Mouse (Mus musculus) testis, adult 2 months (tissue): ENCODE measurements around the gene Pnkp. TPM values are rescaled to one million over a fixed set of nuclear protein-coding genes. Genes with fewer than 3 reads are reported as not detected.

Source experiments
- H3K27ac ChIP-seq: fragments of 200-500 bp; 2 replicates; pipeline ENCODE4 v1.5.1; 2012; ENCODE audit warnings: low read depth, low read length; ENCODE audit not compliant: control insufficient read depth, insufficient read depth
- H3K27me3 ChIP-seq: fragments of 200-500 bp; 2 replicates; pipeline ENCODE4 v1.6.1; 2012; ENCODE audit warnings: mild to moderate bottlenecking, low read length, moderate library complexity; ENCODE audit not compliant: control insufficient read depth, insufficient read depth
- H3K36me3 ChIP-seq: fragments of 200-500 bp; 2 replicates; pipeline ENCODE4 v1.6.1; 2012; ENCODE audit warnings: mild to moderate bottlenecking, low read length; ENCODE audit not compliant: control insufficient read depth, insufficient read depth
- H3K4me1 ChIP-seq: fragments of 200-500 bp; 2 replicates; pipeline ENCODE4 v1.6.1; 2012; ENCODE audit warnings: low read length; ENCODE audit not compliant: control insufficient read depth, insufficient read depth
- H3K4me3 ChIP-seq: fragments of 200-500 bp; 2 replicates; pipeline ENCODE4 v1.5.1; 2012; ENCODE audit warnings: low read depth, mild to moderate bottlenecking, low read length, moderate library complexity, mixed read lengths; ENCODE audit not compliant: control insufficient read depth
- CTCF ChIP-seq: fragments of 200-500 bp; IDR thresholded peaks from 2 replicates; pipeline ENCODE4 v1.5.1; 2012; ENCODE audit warnings: low read depth, mild to moderate bottlenecking, inconsistent platforms, low read length, moderate library complexity; ENCODE audit not compliant: control insufficient read depth, insufficient read depth, insufficient replicate concordance
- POLR2A ChIP-seq: fragments of 200-500 bp; IDR thresholded peaks from 2 replicates; pipeline ENCODE4 v1.6.1; 2012; ENCODE audit warnings: low read depth, mild to moderate bottlenecking, inconsistent platforms, low read length, moderate library complexity; ENCODE audit not compliant: control insufficient read depth
- polyA plus RNA-seq: library from polyadenylated mRNA; depleted of rRNA; stranded (reverse); fragments of >200 nt; gene quantifications from 2 replicates; pipeline ENCODE4 v1.2.3, GENCODE M21; 2012

Gene Pnkp
- polyA plus RNA-seq, 1 experiment, result 26.5 TPM

GRCm38 (mm10) chr7:44826771-44827170 lies 30.2 kb upstream of the Pnkp start:
- H3K36me3 ChIP-seq, result peaks cover 2% of the 10 kb centered on the region; the same call in 1 of the 2 replicates
- TF ChIP-seq POLR2A, result no peak
- H3K27ac ChIP-seq, result no peak overlapping the region
- no peak overlapping the region for H3K4me3 ChIP-seq
- H3K27me3 ChIP-seq, result no peaks in the 10 kb centered on the region
- peaks cover 2% of the 10 kb centered on the region; the same call in 1 of the 2 replicates for H3K4me1 ChIP-seq

GRCm38 (mm10) chr7:44828706-44829105 lies 28.2 kb upstream of the Pnkp start:
- peaks cover 2% of the 10 kb centered on the region for H3K4me1 ChIP-seq
- TF ChIP-seq CTCF, result no peak
- TF ChIP-seq POLR2A, result no peak
- H3K4me3 ChIP-seq, result no peak overlapping the region
- H3K27ac ChIP-seq, result no peak overlapping the region
- H3K36me3 ChIP-seq, result peaks cover 2% of the 10 kb centered on the region; the same call in 1 of the 2 replicates
- no peaks in the 10 kb centered on the region for H3K27me3 ChIP-seq

- H3K27ac ChIP-seq, result no peak overlapping the region
- TF ChIP-seq POLR2A (no peak), CTCF (no peak)
- peaks cover 2% of the 10 kb centered on the region; the same call in 1 of the 2 replicates for H3K36me3 ChIP-seq
- H3K27me3 ChIP-seq, result no peaks in the 10 kb centered on the region
- no peak overlapping the region for H3K4me3 ChIP-seq
- peaks cover 2% of the 10 kb centered on the region for H3K4me1 ChIP-seq
Observed at GRCm38 (mm10) chr7:44832763-44833162, 24.2 kb upstream of the Pnkp start.

GRCm38 (mm10) chr7:44835373-44836015 lies 21.4 kb upstream of the Pnkp start:
- Histone ChIP-seq H3K4me1 (peaks cover 13% of the 10 kb centered on the region), H3K36me3 (no peaks in the 10 kb centered on the region), H3K27ac (no peak overlapping the region), H3K4me3 (no peak overlapping the region), H3K27me3 (no peaks in the 10 kb centered on the region)
- TF ChIP-seq POLR2A, result no peak
- TF ChIP-seq CTCF, result no peak

GRCm38 (mm10) chr7:44836016-44836404 lies 20.9 kb upstream of the Pnkp start:
- H3K27ac ChIP-seq, result no peak overlapping the region
- TF ChIP-seq CTCF (no peak), POLR2A (no peak)
- H3K27me3 ChIP-seq, result no peaks in the 10 kb centered on the region
- H3K36me3 ChIP-seq, result no peaks in the 10 kb centered on the region
- peaks cover 14% of the 10 kb centered on the region for H3K4me1 ChIP-seq
- H3K4me3 ChIP-seq, result no peak overlapping the region

- Histone ChIP-seq H3K36me3 (no peaks in the 10 kb centered on the region), H3K4me3 (no peak overlapping the region), H3K27me3 (no peaks in the 10 kb centered on the region), H3K27ac (no peak overlapping the region), H3K4me1 (peaks cover 14% of the 10 kb centered on the region)
- TF ChIP-seq CTCF, result no peak
- no peak for TF ChIP-seq POLR2A
Observed at GRCm38 (mm10) chr7:44836423-44837053, 20.4 kb upstream of the Pnkp start.

GRCm38 (mm10) chr7:44838073-44838472 lies 18.9 kb upstream of the Pnkp start:
- TF ChIP-seq POLR2A (no peak), CTCF (no peak)
- Histone ChIP-seq H3K36me3 (no peaks in the 10 kb centered on the region), H3K4me1 (peaks cover 14% of the 10 kb centered on the region), H3K27ac (no peak overlapping the region), H3K4me3 (no peak overlapping the region), H3K27me3 (no peaks in the 10 kb centered on the region)
